Mouse (Mus musculus): ENCODE measurements around the gene Paip2b.

DNA sequence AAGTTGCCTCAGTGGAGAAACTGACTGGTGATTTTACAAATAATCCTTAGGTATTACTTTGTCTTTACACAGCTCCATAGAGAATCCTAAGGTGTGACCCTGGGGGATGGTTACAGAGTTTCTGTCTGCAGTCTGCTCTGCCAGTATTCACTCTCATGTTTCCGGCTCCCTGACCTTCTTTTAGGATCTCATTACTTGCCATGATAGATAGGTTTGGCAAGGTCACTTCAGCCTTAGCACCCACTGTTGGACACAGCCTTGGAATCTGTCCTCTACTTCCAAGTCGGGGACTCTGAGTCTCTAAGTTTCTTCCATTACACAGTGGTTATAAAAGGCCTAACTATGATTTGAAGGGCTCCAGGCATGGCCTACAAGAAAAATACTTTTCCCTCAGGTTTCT is 17.9 kb upstream of the Paip2b start:
- no peak for TF ChIP-seq CTCF (conservative IDR thresholded peaks at IDR 0.05; ENCODE audit: low read length)
- TF ChIP-seq POU5F1 (IDR thresholded peaks at IDR 0.05; ENCODE audit: borderline replicate concordance, low read length) = no peak

All from E14TG2a.4 (cell line).